Mouse (Mus musculus) left cerebral cortex, adult 9 months (tissue): ENCODE measurements around the gene Ifrd1.
A peak's percentile ranks its signal among the peaks of the same experiment; 100 is the strongest.
"Not testable (repeated sequence)": the region's sequence is repeated elsewhere in the genome, so short reads cannot be mapped to it uniquely, and the experiment has no call there.

Source experiments
- DNase-seq, 2 experiments: peaks; one replicate each; pipeline ENCODE4 v3.0.0; 2022; ENCODE audit warnings: low spot score in 2 of 2

Ifrd1 gene

GRCm38 (mm10) chr12:40248454-40249180, at the start of gene Ifrd1:
TSS of gene Ifrd1 (minus strand) at chr12:40248504.
- DNase-seq: no peak

- no peak for DNase-seq
These were observed 38.2 kb upstream of the Ifrd1 start for GRCm38 (mm10) chr12:40286539-40286938.

GRCm38 (mm10) chr12:40280596-40281325, 32.5 kb upstream of the Ifrd1 start:
- DNase-seq: no peak

- DNase-seq: no peak
These were observed 29.3 kb upstream of the Ifrd1 start for GRCm38 (mm10) chr12:40277581-40277980.

GRCm38 (mm10) chr12:40274931-40275330, 26.6 kb upstream of the Ifrd1 start:
- no peak for DNase-seq

GRCm38 (mm10) chr12:40273339-40273738, 25.0 kb upstream of the Ifrd1 start:
- no peak for DNase-seq

GRCm38 (mm10) chr12:40272710-40273109, 24.4 kb upstream of the Ifrd1 start:
- no peak for DNase-seq

- DNase-seq: no peak
These were observed 20.0 kb upstream of the Ifrd1 start for GRCm38 (mm10) chr12:40268313-40268712.

- no peak for DNase-seq
These were observed 15.4 kb upstream of the Ifrd1 start for GRCm38 (mm10) chr12:40263712-40264111.

GRCm38 (mm10) chr12:40263006-40263405, 14.7 kb upstream of the Ifrd1 start:
- DNase-seq: peak; percentile 48 to 52

- DNase-seq: no peak
These were observed 10.2 kb upstream of the Ifrd1 start for GRCm38 (mm10) chr12:40258462-40259000.

- DNase-seq: peak in 1 of 2 experiments; percentile 89
These were observed 8.9 kb upstream of the Ifrd1 start for GRCm38 (mm10) chr12:40257226-40257625.

GRCm38 (mm10) chr12:40256543-40256942, 8.2 kb upstream of the Ifrd1 start:
- DNase-seq: no peak

- no peak for DNase-seq
These were observed 7.7 kb upstream of the Ifrd1 start for GRCm38 (mm10) chr12:40256033-40256432.

- not testable (repeated sequence) for DNase-seq
These were observed 7.0 kb upstream of the Ifrd1 start for GRCm38 (mm10) chr12:40255310-40255709.

- DNase-seq: no peak
These were observed 6.4 kb upstream of the Ifrd1 start for GRCm38 (mm10) chr12:40254729-40255128.

- no peak for DNase-seq
These were observed 4.9 kb upstream of the Ifrd1 start for GRCm38 (mm10) chr12:40253241-40253640.

GRCm38 (mm10) chr12:40250256-40250655, 2.0 kb upstream of the Ifrd1 start:
- no peak for DNase-seq

- no peak for DNase-seq
These were observed 328 bp downstream of the Ifrd1 start for GRCm38 (mm10) chr12:40247976-40248375.

- no peak for DNase-seq
These were observed 920 bp downstream of the Ifrd1 start for GRCm38 (mm10) chr12:40247384-40247783.

- no peak for DNase-seq
These were observed 2.8 kb downstream of the Ifrd1 start for GRCm38 (mm10) chr12:40245434-40245970.

GRCm38 (mm10) chr12:40244926-40245325, 3.4 kb downstream of the Ifrd1 start:
- DNase-seq: no peak

- no peak for DNase-seq
These were observed 4.5 kb downstream of the Ifrd1 start for GRCm38 (mm10) chr12:40243821-40244221.
